In the genomic region with DNA sequence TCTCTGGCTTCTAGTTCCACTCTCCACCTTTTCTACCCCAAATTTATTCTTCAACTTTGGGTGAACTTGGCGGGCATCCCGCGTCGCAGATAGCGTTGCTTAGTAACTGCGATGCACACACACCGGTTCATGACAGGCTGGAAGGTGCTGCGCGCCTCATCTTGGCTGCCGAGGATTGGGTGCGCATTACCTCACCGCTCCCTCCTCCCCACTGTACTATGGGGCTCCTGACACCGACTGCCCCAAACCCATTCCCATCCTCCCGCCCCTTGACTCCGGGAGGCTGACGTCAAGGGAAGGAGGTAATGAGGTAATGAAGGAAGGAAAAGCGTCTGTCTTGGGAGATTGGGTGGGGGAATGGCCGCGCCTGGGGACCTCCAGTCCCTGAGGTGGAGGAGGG, we compare ENCODE assay signal across 10 mouse cellular contexts. TPM values are rescaled to one million over a fixed set of nuclear protein-coding genes. Genes with fewer than 3 reads are reported as not detected.
A peak's percentile ranks its signal among the peaks of the same experiment; 100 is the strongest.
DNase-seq lines count a peak whose midpoint lies in the region; ATAC-seq and TF ChIP-seq lines count a peak whose summit lies in the region.
"Had no signal": no experiment of that assay in that cellular context is flagged by ENCODE, and none has a peak within 500 bp of the region (broad histone marks: within the 10 kb centered on the region; RNA-seq: fewer than 3 reads in every experiment).

No protein-coding gene starts in this region.

- H3K27ac ChIP-seq in forebrain, postnatal 0 days (ENCODE audit: low read depth, low read length): no peak overlapping the region
- no peak overlapping the region for H3K27ac ChIP-seq in hindbrain, embryonic 15.5 days (replicated peaks)
- no peak overlapping the region for H3K27ac ChIP-seq in neural tube, embryonic 11.5 days (ENCODE audit: low read depth, low read length)

- no peaks in the 10 kb centered on the region for H3K36me3 ChIP-seq in forebrain, postnatal 0 days (ENCODE audit: insufficient read depth)
- no peaks in the 10 kb centered on the region for H3K36me3 ChIP-seq in hindbrain, embryonic 15.5 days
- H3K36me3 ChIP-seq in neural tube, embryonic 11.5 days (ENCODE audit: control insufficient read depth, insufficient read depth, low read length): no peaks in the 10 kb centered on the region

- WGBS in forebrain, postnatal 0 days: 1% methylated on average over 19 of the region's 19 CpGs
- 1% methylated on average over 19 of the region's 19 CpGs for WGBS in hindbrain, embryonic 15.5 days
- 0% methylated on average over 19 of the region's 19 CpGs for WGBS in neural tube, embryonic 11.5 days

- peak overlapping the region; percentile 28 for H3K4me2 ChIP-seq in forebrain, postnatal 0 days (ENCODE audit: low read depth)
- H3K4me2 ChIP-seq in hindbrain, embryonic 15.5 days: no peak overlapping the region
- no peak overlapping the region for H3K4me2 ChIP-seq in neural tube, embryonic 11.5 days (ENCODE audit: low read depth)

- peak; percentile 96 for ATAC-seq in forebrain, postnatal 0 days
- 0 out of 2 replicates have a peak, but pooled peaks have one; percentile 60 for ATAC-seq in hindbrain, embryonic 15.5 days (ENCODE audit: low FRiP score, low read depth)
- 0 out of 2 replicates have a peak, but pooled peaks have one; percentile 24 for ATAC-seq in neural tube, embryonic 11.5 days (ENCODE audit: insufficient read depth, low FRiP score, low TSS enrichment)

- DNase-seq in ovary, adult 18-20 months (ENCODE audit: low spot score): peak; percentile 62
- no peak for DNase-seq in ovary, postnatal 10 days (ENCODE audit: low spot score)
- DNase-seq in forebrain, postnatal 0 days: peak; percentile 73
- peak; percentile 25 for DNase-seq in neural tube, embryonic 11.5 days (ENCODE audit: low spot score)
- DNase-seq in layer of hippocampus, adult 11-12 months (ENCODE audit: low spot score): no peak
- DNase-seq in layer of hippocampus, adult 8-10 months (ENCODE audit: low spot score in 2 of 2): no peak
- DNase-seq in layer of hippocampus, adult 9-11 months: no peak

- no peaks in the 10 kb centered on the region for H3K9me3 ChIP-seq in forebrain, postnatal 0 days (ENCODE audit: low read length)
- H3K9me3 ChIP-seq in hindbrain, embryonic 15.5 days: no peaks in the 10 kb centered on the region
- no peaks in the 10 kb centered on the region for H3K9me3 ChIP-seq in neural tube, embryonic 11.5 days (ENCODE audit: control insufficient read depth, low read length)

- TF ChIP-seq CTCF in forebrain, postnatal 0 days (IDR thresholded peaks at IDR 0.05; ENCODE audit: low read depth): no peak

- H3K27me3 ChIP-seq in forebrain, postnatal 0 days (ENCODE audit: insufficient read depth, low read length): peaks cover 82% of the 10 kb centered on the region
- H3K27me3 ChIP-seq in hindbrain, embryonic 15.5 days: peaks cover 94% of the 10 kb centered on the region
- peaks cover 80% of the 10 kb centered on the region for H3K27me3 ChIP-seq in neural tube, embryonic 11.5 days (ENCODE audit: control insufficient read depth, insufficient read depth, low read length)

- H3K4me3 ChIP-seq in forebrain, postnatal 0 days (ENCODE audit: low read depth, low read length): 0 out of 2 replicates have a peak overlapping the region, but pooled peaks have one; percentile 5
- H3K4me3 ChIP-seq in hindbrain, embryonic 15.5 days: 0 out of 2 replicates have a peak overlapping the region, but pooled peaks have one; percentile 3
- no peak overlapping the region for H3K4me3 ChIP-seq in neural tube, embryonic 11.5 days (ENCODE audit: low read depth, low read length)

- H3K9ac ChIP-seq in forebrain, postnatal 0 days: no peak overlapping the region
- no peak overlapping the region for H3K9ac ChIP-seq in hindbrain, embryonic 15.5 days
- H3K9ac ChIP-seq in neural tube, embryonic 11.5 days (ENCODE audit: low read length): no peak overlapping the region

- no peaks in the 10 kb centered on the region for H3K4me1 ChIP-seq in forebrain, postnatal 0 days (ENCODE audit: insufficient read depth)
- H3K4me1 ChIP-seq in hindbrain, embryonic 15.5 days (replicated peaks): peaks cover 8% of the 10 kb centered on the region; the same call in 1 of the 2 replicates
- peaks cover 4% of the 10 kb centered on the region; the same call in 1 of the 2 replicates for H3K4me1 ChIP-seq in neural tube, embryonic 11.5 days (ENCODE audit: control insufficient read depth, insufficient read depth, low read length)

RNA-seq across cellular contexts. Expression of a gene that starts 8.0 kb away (rescaled TPM):
- 0.08 and 0.14 TPM in 2 replicates for total RNA-seq in forebrain, postnatal 0 days (2014; rRNA removed)
- polyA plus RNA-seq in forebrain, postnatal 0 days (2015; fragmentation: Nextera tagmentation; extraction: Ambion mirVana): 0.19 and 0.24 TPM in 2 replicates
- polyA plus RNA-seq in hindbrain, embryonic 15.5 days (2015; fragmentation: Nextera tagmentation; extraction: Ambion mirVana): 0.51 and 1.0 TPM in 2 replicates
- polyA plus RNA-seq in neural tube, embryonic 11.5 days (2014; fragmentation: Nextera tagmentation; extraction: Ambion mirVana): 1.3 and 3.3 TPM in 2 replicates
- not detected for total RNA-seq in layer of hippocampus, adult 8-10 months (2022)

RNA-seq across cellular contexts. Expression of a gene that starts 42.5 kb away (rescaled TPM):
- not detected in 2 replicates for total RNA-seq in forebrain, postnatal 0 days (2014; rRNA removed)
- not detected in 2 replicates for polyA plus RNA-seq in forebrain, postnatal 0 days (2015; fragmentation: Nextera tagmentation; extraction: Ambion mirVana)
- polyA plus RNA-seq in hindbrain, embryonic 15.5 days (2015; fragmentation: Nextera tagmentation; extraction: Ambion mirVana): not detected in 2 replicates
- polyA plus RNA-seq in neural tube, embryonic 11.5 days (2014; fragmentation: Nextera tagmentation; extraction: Ambion mirVana): not detected in 2 replicates
- total RNA-seq in layer of hippocampus, adult 8-10 months (2022): not detected
- polyA plus RNA-seq: liver, embryonic 16.5 days; testis, adult 2 months had no signal

Comparison
In these comparisons a context has a peak if more than half of its experiments do, and no peak if none do; other contexts are left out.
1. DNase-seq: peak in ovary, adult 18-20 months (single experiment), forebrain, postnatal 0 days (single experiment) and neural tube, embryonic 11.5 days (single experiment); none in ovary, postnatal 10 days (single experiment), layer of hippocampus, adult 11-12 months (single experiment), layer of hippocampus, adult 8-10 months (0 of 2) and layer of hippocampus, adult 9-11 months (single experiment).
2. ATAC-seq: peak in every context shown above with its lines; median percentile 96 in forebrain, postnatal 0 days; 60 in hindbrain, embryonic 15.5 days; 24 in neural tube, embryonic 11.5 days.